Mouse (Mus musculus): Measurements from ENCODE around the gene Zfp1. TPM values are rescaled to one million over a fixed set of nuclear protein-coding genes. Genes with fewer than 3 reads are reported as not detected.

Gene Zfp1
- polyA plus RNA-seq, 1 experiment from 2014 or later = 20.2 TPM

DNA sequence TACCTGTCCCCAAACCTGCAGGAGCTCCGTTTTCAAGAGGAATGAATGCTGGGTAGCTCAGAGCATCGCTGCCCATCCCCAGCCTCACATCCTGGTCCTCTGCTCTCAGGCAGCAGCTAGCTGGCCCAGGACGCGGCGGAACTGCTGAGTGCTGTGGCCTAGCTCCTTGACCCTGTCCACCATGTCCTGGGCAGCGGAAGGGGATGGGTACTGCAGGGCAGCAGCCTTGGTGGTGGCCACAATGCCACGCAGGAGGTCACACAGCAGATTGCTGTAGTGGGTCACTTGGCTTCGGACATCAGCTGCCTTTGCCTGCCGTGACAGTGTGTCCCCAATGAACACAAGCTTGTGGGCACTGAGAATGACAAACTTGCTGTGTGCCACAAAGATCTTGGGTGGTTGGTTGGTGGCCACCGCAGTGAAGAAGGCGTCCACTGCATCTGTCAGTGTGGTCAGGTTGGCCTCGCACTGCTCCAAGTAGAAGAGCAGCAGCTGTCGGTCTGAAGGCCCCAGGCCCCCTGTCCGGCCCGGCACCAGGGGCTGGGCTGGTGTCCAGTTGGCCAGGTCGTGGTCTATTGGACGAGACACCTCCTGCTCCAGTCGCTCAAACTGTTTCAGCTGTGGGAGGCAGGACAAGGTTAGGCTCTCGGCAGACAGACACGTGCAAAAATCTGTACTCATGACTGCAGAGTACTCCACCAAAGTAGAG, 67.7 kb downstream of the Zfp1 start:
- H3K36me3 ChIP-seq = peaks cover 83% of the 10 kb centered on the region
- H3K27me3 ChIP-seq (ENCODE audit: insufficient read depth, poor library complexity, severe bottlenecking) = no peaks in the 10 kb centered on the region
- 92% methylated on average over 20 of the region's 20 CpGs for WGBS
- H3K9me3 ChIP-seq = no peaks in the 10 kb centered on the region
- H3K4me3 ChIP-seq = no peak overlapping the region
- no peak for DNase-seq (ENCODE audit: low spot score)
- no peak overlapping the region for H3K27ac ChIP-seq
- peaks cover 19% of the 10 kb centered on the region for H3K4me1 ChIP-seq (replicated peaks)

DNA sequence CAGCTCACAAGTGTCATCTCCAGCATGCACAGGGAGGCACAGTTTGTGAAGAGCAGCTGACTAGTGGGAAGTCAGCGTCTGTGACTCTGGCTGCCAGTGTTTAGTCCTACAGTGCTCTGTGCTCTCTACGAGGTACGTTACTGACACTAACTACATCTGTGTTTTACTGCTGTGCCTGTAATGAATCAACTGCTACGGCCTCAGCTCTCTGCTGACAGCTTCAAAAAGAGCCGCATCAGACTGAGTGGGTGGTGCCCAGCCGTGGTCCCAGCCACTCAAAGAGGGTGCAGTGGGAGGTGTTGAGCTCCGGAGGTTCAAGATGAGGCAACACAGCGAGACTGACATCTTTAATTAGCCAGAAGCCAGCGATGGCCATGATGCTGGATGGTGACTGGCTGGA, 68.9 kb downstream of the Zfp1 start:
- peaks cover 85% of the 10 kb centered on the region for H3K36me3 ChIP-seq
- no peaks in the 10 kb centered on the region for H3K9me3 ChIP-seq
- DNase-seq (ENCODE audit: low spot score) = no peak
- H3K27me3 ChIP-seq (ENCODE audit: insufficient read depth, poor library complexity, severe bottlenecking) = no peaks in the 10 kb centered on the region
- WGBS = 81% methylated on average over 9 of the region's 9 CpGs
- peaks cover 22% of the 10 kb centered on the region for H3K4me1 ChIP-seq (replicated peaks)
- H3K4me3 ChIP-seq = no peak overlapping the region
- H3K27ac ChIP-seq = no peak overlapping the region

DNA sequence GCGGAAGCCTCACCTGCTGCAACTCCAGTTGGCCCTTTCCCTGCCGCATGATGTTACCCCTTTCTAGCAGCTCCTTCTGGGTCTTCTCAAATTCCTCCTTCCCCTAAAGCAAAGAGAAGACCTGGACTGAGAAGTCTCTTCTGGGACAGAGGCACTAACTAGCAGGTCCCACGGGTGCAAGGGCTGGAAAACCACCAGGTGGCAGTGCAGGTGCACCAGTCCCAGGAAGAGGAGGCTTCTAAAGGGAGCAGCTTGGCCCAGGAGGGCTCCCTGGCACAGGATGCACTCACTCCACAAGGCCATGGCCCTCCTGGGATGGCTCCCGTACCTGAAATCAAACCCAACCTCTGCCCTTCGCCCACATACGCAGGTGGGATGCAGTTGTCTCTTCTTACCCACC, 69.4 kb downstream of the Zfp1 start:
- whole genome bisulfite sequencing = 89% methylated on average over 6 of the region's 6 CpGs

DNA sequence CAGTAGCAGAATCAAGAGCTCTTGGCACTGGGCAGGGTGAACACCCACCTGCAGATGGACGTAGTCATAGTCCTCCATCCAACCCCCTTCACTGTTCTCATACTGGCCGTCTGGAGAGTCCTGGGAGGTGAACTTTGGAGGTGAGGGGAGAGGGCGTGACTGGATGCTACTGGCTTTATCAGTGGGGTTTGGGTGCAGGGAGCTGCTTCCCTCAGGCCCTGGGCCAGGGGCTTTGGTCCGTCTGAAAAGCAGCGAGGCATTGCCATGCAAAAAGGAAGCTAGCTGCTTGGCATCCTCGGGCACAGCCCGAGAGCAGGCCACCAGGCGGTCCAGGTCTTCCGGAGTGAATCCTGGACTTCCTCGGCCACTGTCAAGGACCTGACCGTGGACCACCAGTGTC, 70.1 kb downstream of the Zfp1 start:
- no peak for DNase-seq (ENCODE audit: low spot score)
- no peaks in the 10 kb centered on the region for H3K9me3 ChIP-seq
- H3K36me3 ChIP-seq = peaks cover 84% of the 10 kb centered on the region
- H3K4me1 ChIP-seq (replicated peaks) = peaks cover 34% of the 10 kb centered on the region
- H3K27me3 ChIP-seq (ENCODE audit: insufficient read depth, poor library complexity, severe bottlenecking) = no peaks in the 10 kb centered on the region
- WGBS = 92% methylated on average over 11 of the region's 11 CpGs
- no peak overlapping the region for H3K4me3 ChIP-seq
- H3K27ac ChIP-seq = no peak overlapping the region

More for the DNA sequence above, 69.4 kb downstream of the Zfp1 start:
- DNase-seq (ENCODE audit: low spot score) = peak; percentile 49
- H3K9me3 ChIP-seq = no peaks in the 10 kb centered on the region
- no peaks in the 10 kb centered on the region for H3K27me3 ChIP-seq (ENCODE audit: insufficient read depth, poor library complexity, severe bottlenecking)
- peaks cover 83% of the 10 kb centered on the region for H3K36me3 ChIP-seq
- peaks cover 27% of the 10 kb centered on the region for H3K4me1 ChIP-seq (replicated peaks)
- no peak overlapping the region for H3K27ac ChIP-seq
- H3K4me3 ChIP-seq = no peak overlapping the region

DNA sequence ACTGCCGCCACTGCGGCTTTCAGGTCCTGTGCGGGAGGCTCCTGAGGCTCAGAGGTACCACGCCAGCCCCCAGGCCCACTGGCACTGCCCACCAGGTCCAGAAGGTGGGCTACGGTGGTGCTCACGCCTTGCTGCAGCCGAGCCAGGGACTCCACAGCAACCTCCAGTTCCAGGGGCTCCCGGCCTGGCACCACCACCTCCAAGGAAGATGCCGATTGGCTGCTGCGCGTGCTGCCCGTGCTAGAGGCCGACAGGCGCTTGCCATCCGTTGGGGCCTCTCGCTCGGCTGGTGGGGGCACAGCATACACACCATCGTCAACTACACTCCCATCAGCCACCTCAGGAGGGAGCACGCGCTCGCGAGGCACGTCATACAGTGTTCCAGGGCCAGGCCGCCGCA, 70.6 kb downstream of the Zfp1 start:
- H3K27ac ChIP-seq = no peak overlapping the region; the same call in 1 of the 2 replicates
- peaks cover 82% of the 10 kb centered on the region for H3K36me3 ChIP-seq
- DNase-seq (ENCODE audit: low spot score) = no peak
- H3K4me1 ChIP-seq (replicated peaks) = peaks cover 37% of the 10 kb centered on the region
- H3K27me3 ChIP-seq (ENCODE audit: insufficient read depth, poor library complexity, severe bottlenecking) = no peaks in the 10 kb centered on the region
- no peaks in the 10 kb centered on the region for H3K9me3 ChIP-seq
- WGBS = 94% methylated on average over 25 of the region's 25 CpGs
- H3K4me3 ChIP-seq = no peak overlapping the region

DNA sequence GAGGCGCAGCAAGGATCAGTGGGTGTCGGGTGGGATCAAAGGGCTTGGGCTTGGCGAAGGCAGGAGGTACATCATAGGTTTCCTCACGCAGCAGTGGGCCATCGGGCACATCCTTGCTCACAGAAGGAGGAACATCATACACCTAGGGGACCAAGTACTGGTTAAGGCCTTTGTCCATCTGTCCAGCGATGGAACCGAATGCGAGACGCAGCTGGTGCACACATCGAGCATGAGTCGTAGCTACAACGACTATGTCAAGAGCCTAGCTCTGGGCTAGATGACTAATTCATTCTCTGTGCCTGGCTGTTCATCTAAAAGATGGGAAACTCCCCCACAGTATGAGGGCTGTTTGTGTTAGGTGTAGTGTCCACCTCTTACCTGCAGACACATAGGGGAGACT, 71.1 kb downstream of the Zfp1 start:
- no peak for DNase-seq (ENCODE audit: low spot score)
- 97% methylated on average over 12 of the region's 12 CpGs for WGBS
- Histone ChIP-seq H3K4me1 (replicated peaks) (peaks cover 38% of the 10 kb centered on the region), H3K27me3 (ENCODE audit: insufficient read depth, poor library complexity, severe bottlenecking) (no peaks in the 10 kb centered on the region), H3K4me3 (no peak overlapping the region), H3K36me3 (peaks cover 82% of the 10 kb centered on the region), H3K9me3 (no peaks in the 10 kb centered on the region), H3K27ac (no peak overlapping the region)

DNA sequence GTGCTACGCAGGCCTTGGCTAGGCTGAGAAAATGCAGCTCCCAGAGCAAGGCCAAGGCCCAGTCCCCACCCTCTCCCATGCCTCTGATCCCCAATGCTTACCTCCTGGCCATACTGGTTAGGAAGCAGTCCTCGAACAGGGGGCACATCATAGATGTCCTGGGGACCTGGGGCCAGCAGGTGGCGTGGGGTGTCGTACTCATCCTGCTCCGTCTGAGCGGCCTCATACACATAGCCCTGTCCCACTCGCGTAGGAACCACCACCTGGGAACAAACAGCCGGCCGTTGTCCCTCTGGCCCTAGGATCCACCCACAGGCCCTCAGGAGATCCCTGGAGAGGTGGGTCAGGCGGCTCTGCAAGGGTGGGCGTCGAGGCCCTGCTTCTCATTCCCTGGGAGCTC, 72.3 kb downstream of the Zfp1 start:
- peak overlapping the region; percentile 85 for H3K27ac ChIP-seq
- H3K4me3 ChIP-seq = no peak overlapping the region
- H3K27me3 ChIP-seq (ENCODE audit: insufficient read depth, poor library complexity, severe bottlenecking) = no peaks in the 10 kb centered on the region
- 87% methylated on average over 13 of the region's 13 CpGs for WGBS
- H3K4me1 ChIP-seq (replicated peaks) = peaks cover 38% of the 10 kb centered on the region
- DNase-seq (ENCODE audit: low spot score) = no peak
- no peaks in the 10 kb centered on the region for H3K9me3 ChIP-seq
- peaks cover 82% of the 10 kb centered on the region for H3K36me3 ChIP-seq

DNA sequence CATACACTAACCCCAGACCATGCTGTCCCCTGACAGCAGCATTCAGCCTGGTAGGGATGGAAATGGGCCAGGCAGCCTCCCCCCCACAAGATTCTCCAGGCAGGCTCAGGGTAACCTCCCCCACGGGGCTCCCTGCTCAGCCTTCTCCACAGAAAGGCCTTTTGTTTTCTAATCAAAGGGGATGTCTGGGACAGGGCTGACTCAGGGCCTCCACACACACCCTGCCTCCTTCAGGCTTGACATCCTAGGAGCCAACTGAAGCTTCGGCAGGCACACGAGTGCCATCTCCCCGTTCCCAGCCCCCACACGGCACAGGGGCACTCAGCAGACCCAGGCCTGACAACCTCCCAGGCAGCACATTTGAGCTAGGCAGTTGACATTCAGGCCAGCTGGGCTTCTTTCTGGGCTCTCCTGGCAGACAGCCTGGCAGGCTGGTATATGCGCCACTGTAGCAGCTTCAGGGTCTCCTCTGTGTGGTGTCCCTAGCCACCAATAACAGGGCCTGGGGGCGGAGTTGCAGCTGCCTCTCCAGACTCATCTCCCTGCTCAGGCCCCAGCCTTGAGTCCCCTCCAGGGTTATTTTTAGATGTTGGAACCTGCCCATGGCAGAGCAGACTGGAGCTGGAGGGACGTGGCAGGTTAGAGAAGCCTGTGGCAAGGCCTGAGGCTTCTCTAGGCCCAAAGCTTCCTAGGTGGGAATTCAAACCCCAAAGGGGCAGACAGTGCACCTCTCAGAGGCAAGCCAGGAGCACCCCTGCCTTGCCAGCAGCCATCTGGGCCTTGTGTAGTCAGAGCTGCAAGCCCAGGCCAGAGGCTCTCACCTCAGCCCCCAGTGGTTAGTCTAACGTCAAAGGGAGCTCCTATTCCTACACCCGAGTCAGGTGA, 73.6 kb downstream of the Zfp1 start:
- H3K4me3 ChIP-seq = peak overlapping the region; percentile 11; the same call in 1 of the 2 replicates
- peak overlapping the region; percentile 85 for H3K27ac ChIP-seq
- peak; percentile 49 for DNase-seq (ENCODE audit: low spot score)
- peaks cover 79% of the 10 kb centered on the region for H3K36me3 ChIP-seq
- 31% methylated on average over 10 of the region's 10 CpGs for WGBS
- H3K4me1 ChIP-seq (replicated peaks) = peaks cover 38% of the 10 kb centered on the region
- H3K27me3 ChIP-seq (ENCODE audit: insufficient read depth, poor library complexity, severe bottlenecking) = no peaks in the 10 kb centered on the region
- no peaks in the 10 kb centered on the region for H3K9me3 ChIP-seq

DNA sequence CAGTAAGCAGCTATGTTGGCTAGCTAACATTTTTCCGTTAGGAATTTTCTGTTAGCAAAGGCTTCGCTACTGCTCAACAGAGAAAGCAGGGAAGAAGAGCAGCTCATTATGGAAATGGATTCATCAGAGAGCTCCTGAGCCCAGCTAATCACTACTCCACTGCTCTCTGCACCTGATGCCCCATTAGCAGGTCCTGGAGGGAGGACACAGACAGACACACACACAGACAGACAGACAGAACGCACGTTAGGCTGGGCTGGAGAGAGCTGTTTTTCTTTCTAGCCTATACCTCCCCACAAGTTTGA, 74.2 kb downstream of the Zfp1 start:
- no peaks in the 10 kb centered on the region for H3K27me3 ChIP-seq (ENCODE audit: insufficient read depth, poor library complexity, severe bottlenecking)
- DNase-seq (ENCODE audit: low spot score) = no peak
- H3K36me3 ChIP-seq = peaks cover 73% of the 10 kb centered on the region
- H3K27ac ChIP-seq = peak overlapping the region; percentile 85
- no peak overlapping the region for H3K4me3 ChIP-seq
- no peaks in the 10 kb centered on the region for H3K9me3 ChIP-seq
- WGBS = 60% methylated on average over 4 of the region's 4 CpGs
- peaks cover 38% of the 10 kb centered on the region for H3K4me1 ChIP-seq (replicated peaks)

DNA sequence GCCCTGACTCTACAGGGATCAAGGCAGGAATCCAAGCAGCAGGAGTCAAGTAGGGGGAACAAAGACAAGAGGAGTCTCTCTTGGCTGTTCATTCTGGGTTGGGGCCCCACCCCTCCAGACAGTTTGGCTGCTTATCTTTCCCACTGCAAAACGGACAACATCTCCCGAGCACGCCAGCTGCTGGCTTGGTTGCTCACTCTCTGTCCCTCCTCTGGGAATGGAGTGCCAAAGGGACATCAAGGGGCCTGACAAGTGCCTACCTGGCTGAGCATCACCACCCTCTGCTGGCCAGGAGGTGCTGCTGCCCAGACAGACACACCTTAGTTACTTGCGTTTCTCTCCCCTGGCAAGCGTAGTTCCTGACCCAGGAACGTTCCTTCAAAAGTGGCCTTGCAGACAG, 74.7 kb downstream of the Zfp1 start:
- no peaks in the 10 kb centered on the region for H3K27me3 ChIP-seq (ENCODE audit: insufficient read depth, poor library complexity, severe bottlenecking)
- no peaks in the 10 kb centered on the region for H3K9me3 ChIP-seq
- H3K36me3 ChIP-seq = peaks cover 69% of the 10 kb centered on the region
- 68% methylated on average over 6 of the region's 6 CpGs for WGBS
- no peak for DNase-seq (ENCODE audit: low spot score)
- H3K4me3 ChIP-seq = no peak overlapping the region
- peaks cover 38% of the 10 kb centered on the region for H3K4me1 ChIP-seq (replicated peaks)
- H3K27ac ChIP-seq = peak overlapping the region; percentile 85

DNA sequence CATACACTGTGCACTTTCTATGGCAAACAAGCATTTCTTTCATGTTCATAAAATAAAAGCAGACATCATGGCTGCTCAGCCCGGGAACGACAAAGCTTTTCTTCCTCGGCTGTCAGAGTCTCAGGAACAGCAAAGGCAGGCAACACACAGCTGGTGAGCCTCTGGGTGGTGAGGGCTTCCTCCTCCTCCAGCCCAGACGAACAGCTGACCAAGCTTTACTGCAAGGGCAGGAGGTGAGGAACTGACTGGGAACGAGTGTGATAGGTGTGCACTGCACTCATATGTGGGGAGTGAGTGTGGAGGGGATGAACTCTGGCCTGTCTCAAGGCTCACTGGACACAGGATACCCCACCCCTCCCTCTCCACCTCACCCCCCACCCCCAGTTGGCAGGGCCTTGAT, 75.7 kb downstream of the Zfp1 start:
- 0 out of 2 replicates have a peak overlapping the region, but pooled peaks have one; percentile 23 for H3K27ac ChIP-seq
- no peak overlapping the region for H3K4me3 ChIP-seq

DNA sequence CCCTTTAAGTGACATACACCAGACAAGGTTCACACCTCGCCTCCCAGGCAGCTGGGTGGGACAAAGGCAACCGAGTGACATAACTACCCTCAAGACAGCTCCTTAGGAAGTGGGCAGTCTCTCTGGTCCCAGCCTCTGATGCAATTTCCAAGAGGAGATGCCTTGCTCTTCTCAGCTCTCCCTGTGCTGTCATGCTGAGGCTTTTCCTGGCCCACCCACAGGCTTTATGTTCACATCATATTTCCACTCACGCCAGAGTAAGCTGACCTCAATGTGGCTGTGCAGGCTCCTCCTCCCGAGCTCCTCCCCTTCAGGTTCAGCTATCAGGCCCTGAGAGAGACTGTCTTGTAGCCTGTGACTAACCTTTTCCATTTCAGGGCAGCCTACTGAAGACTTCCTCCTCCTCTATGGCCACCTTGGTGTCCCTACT, 76.9 kb downstream of the Zfp1 start:
- WGBS = 79% methylated on average over 4 of the region's 4 CpGs
- H3K4me1 ChIP-seq (replicated peaks) = peaks cover 46% of the 10 kb centered on the region
- H3K9me3 ChIP-seq = no peaks in the 10 kb centered on the region
- no peak for DNase-seq (ENCODE audit: low spot score)
- peaks cover 46% of the 10 kb centered on the region for H3K36me3 ChIP-seq
- H3K27ac ChIP-seq = no peak overlapping the region
- no peak overlapping the region for H3K4me3 ChIP-seq
- H3K27me3 ChIP-seq (ENCODE audit: insufficient read depth, poor library complexity, severe bottlenecking) = no peaks in the 10 kb centered on the region

More for the DNA sequence above, 75.7 kb downstream of the Zfp1 start:
- no peaks in the 10 kb centered on the region for H3K9me3 ChIP-seq
- DNase-seq (ENCODE audit: low spot score) = no peak
- peaks cover 38% of the 10 kb centered on the region for H3K4me1 ChIP-seq (replicated peaks)
- peaks cover 58% of the 10 kb centered on the region for H3K36me3 ChIP-seq
- 59% methylated on average over 5 of the region's 5 CpGs for WGBS
- no peaks in the 10 kb centered on the region for H3K27me3 ChIP-seq (ENCODE audit: insufficient read depth, poor library complexity, severe bottlenecking)

Measured in hindbrain, embryonic 10.5 days (tissue).